Mouse (Mus musculus) heart, adult 2 months (tissue): Measurements from ENCODE around the gene Grm3.

Source experiments
- CTCF ChIP-seq: fragments of 200-600 bp; IDR thresholded peaks from 2 replicates; pipeline ENCODE4 v1.8.1; 2022; ENCODE audit warnings: antibody characterized with exemption, mild to moderate bottlenecking, moderate library complexity
- EP300 ChIP-seq: fragments of 200-500 bp; IDR thresholded peaks from 2 replicates; pipeline ENCODE4 v1.6.1; 2011; ENCODE audit warnings: low read depth, low read length, control low read depth; ENCODE audit not compliant: insufficient read depth
- POLR2A ChIP-seq: fragments of 200-500 bp; IDR thresholded peaks from 2 replicates; pipeline ENCODE4 v1.6.1; 2011; ENCODE audit warnings: mild to moderate bottlenecking, low read depth, low read length, control low read depth; ENCODE audit not compliant: insufficient read depth

- TF ChIP-seq CTCF (no peak), POLR2A (no peak), EP300 (no peak)
Observed at GRCm38 (mm10) chr5:9578571-9578970, 146.4 kb downstream of the Grm3 start.
